Mouse (Mus musculus) stomach, embryonic 14.5 days (tissue): ENCODE measurements around the gene Klhl12. TPM values are rescaled to one million over a fixed set of nuclear protein-coding genes. Genes with fewer than 3 reads are reported as not detected.

Experiments
- ATAC-seq: fragments of 200-750 bp; cut with Nextera tagmentation; 2 replicates; pipeline ENCODE4 v1.8.0; 2017; ENCODE audit warnings: low read depth, moderate TSS enrichment; ENCODE audit not compliant: insufficient number of reproducible peaks, insufficient read depth, low FRiP score
- H3K27ac ChIP-seq: fragments of 300-500 bp; sonication (generic); 2 replicates; pipeline ENCODE4 v1.5.1; 2014; ENCODE audit warnings: mild to moderate bottlenecking, low read length, moderate library complexity, mixed read lengths
- H3K27me3 ChIP-seq: fragments of 300-500 bp; sonication (generic); 2 replicates; pipeline ENCODE4 v1.6.1; 2014; ENCODE audit warnings: low read length, control low read depth, mixed read lengths; ENCODE audit not compliant: control insufficient read depth, insufficient read depth
- H3K36me3 ChIP-seq: fragments of 300-500 bp; sonication (generic); 2 replicates; pipeline ENCODE4 v1.6.1; 2014; ENCODE audit warnings: mild to moderate bottlenecking, control low read depth, low read length, moderate library complexity, mixed read lengths; ENCODE audit not compliant: control insufficient read depth, insufficient read depth
- H3K4me1 ChIP-seq: fragments of 300-500 bp; sonication (generic); 2 replicates; pipeline ENCODE4 v1.6.1; 2014; ENCODE audit warnings: low read length, control low read depth, mixed read lengths; ENCODE audit not compliant: control insufficient read depth, insufficient read depth
- H3K4me2 ChIP-seq: fragments of 300-500 bp; sonication (generic); replicated peaks from 2 replicates; pipeline ENCODE4 v1.6.1; 2014; ENCODE audit warnings: low read depth, low read length, control low read depth
- H3K4me3 ChIP-seq: fragments of 300-500 bp; sonication (generic); 2 replicates; pipeline ENCODE4 v1.5.1; 2014; ENCODE audit warnings: low read depth, low read length, control low read depth
- H3K9ac ChIP-seq: fragments of 300-500 bp; sonication (generic); replicated peaks from 2 replicates; pipeline ENCODE4 v1.6.1; 2014; ENCODE audit warnings: low read depth, mild to moderate bottlenecking, control low read depth, low read length, moderate library complexity, mixed read lengths
- H3K9me3 ChIP-seq: fragments of 300-500 bp; sonication (generic); 2 replicates; pipeline ENCODE4 v1.6.1; 2016; ENCODE audit warnings: low read depth, low read length, control low read depth; ENCODE audit not compliant: control insufficient read depth
- WGBS: fragments of 180-500 bp; shearing (Covaris S2); extraction: QIAGEN DNeasy Blood & Tissue Kit; methylation state at CpG from one replicate; pipeline ENCODE4 v1.1.7; 2014; 5-methylcytosine and 5-hydroxymethylcytosine counted together
- polyA plus RNA-seq: library from polyadenylated mRNA; unstranded; fragments of >200 nt; fragmentation: Nextera tagmentation; extraction: Ambion mirVana; gene quantifications from 2 replicates; pipeline ENCODE4 v1.2.1, GENCODE M21; 2014

Klhl12 gene
- polyA plus RNA-seq = 20.3 and 23.1 TPM in 2 replicates

- Histone ChIP-seq H3K9me3 (no peaks in the 10 kb centered on the region), H3K36me3 (peaks cover 14% of the 10 kb centered on the region), H3K9ac (peak within 1 kb of the TSS; percentile 72), H3K4me3 (peak within 1 kb of the TSS; percentile 97), H3K27ac (peak within 1 kb of the TSS; percentile 72; the same call in 1 of the 2 replicates), H3K27me3 (no peaks in the 10 kb centered on the region), H3K4me2 (peak within 1 kb of the TSS; percentile 69), H3K4me1 (peaks cover 10% of the 10 kb centered on the region; the same call in 1 of the 2 replicates)
- ATAC-seq = peak; percentile 94
- under 1% methylated on average over 57 of the region's 61 CpGs for WGBS
Observed at GRCm38 (mm10) chr1:134454904-134455824, at the start of gene Klhl12. Gene Klhl12, plus strand, starts transcription at chr1:134455531.

- ATAC-seq = no peak
- H3K36me3 ChIP-seq = peaks cover 27% of the 10 kb centered on the region
- 18% methylated on average over 8 of the region's 8 CpGs for WGBS
Observed at GRCm38 (mm10) chr1:134406414-134406771, 48.9 kb upstream of the Klhl12 start.

GRCm38 (mm10) chr1:134408080-134408479, 47.3 kb upstream of the Klhl12 start:
- ATAC-seq = no peak
- peaks cover 27% of the 10 kb centered on the region for H3K36me3 ChIP-seq
- no peak overlapping the region for H3K9ac ChIP-seq
- H3K4me1 ChIP-seq = peaks cover 3% of the 10 kb centered on the region; the same call in 1 of the 2 replicates
- H3K27me3 ChIP-seq = no peaks in the 10 kb centered on the region
- no peaks in the 10 kb centered on the region for H3K9me3 ChIP-seq
- H3K27ac ChIP-seq = no peak overlapping the region
- no peak overlapping the region for H3K4me2 ChIP-seq
- WGBS = 83% methylated on average over 8 of the region's 8 CpGs
- H3K4me3 ChIP-seq = no peak overlapping the region

More at GRCm38 (mm10) chr1:134406414-134406771, 48.9 kb upstream of the Klhl12 start:
- peak overlapping the region; percentile 60 for H3K9ac ChIP-seq
- peak overlapping the region; percentile 63 for H3K4me2 ChIP-seq
- no peaks in the 10 kb centered on the region for H3K9me3 ChIP-seq
- no peaks in the 10 kb centered on the region for H3K27me3 ChIP-seq
- peak overlapping the region; percentile 79 for H3K4me3 ChIP-seq
- peak overlapping the region; percentile 53; the same call in 1 of the 2 replicates for H3K27ac ChIP-seq
- H3K4me1 ChIP-seq = peaks cover 3% of the 10 kb centered on the region; the same call in 1 of the 2 replicates

- peaks cover 27% of the 10 kb centered on the region for H3K36me3 ChIP-seq
- peaks cover 17% of the 10 kb centered on the region; the same call in 1 of the 2 replicates for H3K4me1 ChIP-seq
- H3K27me3 ChIP-seq = no peaks in the 10 kb centered on the region
- H3K4me2 ChIP-seq = no peak overlapping the region
- no peaks in the 10 kb centered on the region for H3K9me3 ChIP-seq
- no peak overlapping the region for H3K27ac ChIP-seq
- H3K4me3 ChIP-seq = no peak overlapping the region
- no peak overlapping the region for H3K9ac ChIP-seq
- no peak for ATAC-seq
- WGBS = 91% methylated on average over 9 of the region's 9 CpGs
Observed at GRCm38 (mm10) chr1:134411706-134412629, 43.4 kb upstream of the Klhl12 start.

DNA sequence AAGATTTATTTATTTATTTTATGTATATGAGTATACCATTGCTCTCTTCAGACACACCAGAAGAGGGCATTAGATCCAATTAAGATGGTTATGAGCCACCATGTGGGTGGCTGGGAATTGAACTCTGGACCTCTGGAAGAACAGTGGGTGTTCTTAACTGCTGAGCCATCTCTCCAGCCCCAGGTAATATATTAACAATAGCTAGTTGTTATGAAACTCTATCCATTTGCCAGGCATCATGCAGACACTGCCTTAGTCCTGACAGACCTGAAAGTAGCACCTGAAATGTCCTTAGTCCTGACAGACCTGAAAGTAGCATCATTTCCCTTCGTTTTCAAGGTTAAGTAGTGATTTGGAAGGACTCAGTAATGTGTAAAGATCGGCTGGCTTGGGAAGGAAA, 41.3 kb upstream of the Klhl12 start:
- Histone ChIP-seq H3K9me3 (no peaks in the 10 kb centered on the region), H3K4me2 (no peak overlapping the region), H3K9ac (no peak overlapping the region), H3K27me3 (no peaks in the 10 kb centered on the region), H3K4me3 (no peak overlapping the region), H3K27ac (peak overlapping the region; percentile 94; the same call in 1 of the 2 replicates), H3K4me1 (peaks cover 22% of the 10 kb centered on the region), H3K36me3 (peaks cover 22% of the 10 kb centered on the region)
- no peak for ATAC-seq
- WGBS = 30% methylated on average over 2 of the region's 2 CpGs

GRCm38 (mm10) chr1:134414501-134415167, 40.7 kb upstream of the Klhl12 start:
- Histone ChIP-seq H3K9ac (peak overlapping the region; percentile 33), H3K4me1 (peaks cover 22% of the 10 kb centered on the region), H3K36me3 (peaks cover 17% of the 10 kb centered on the region), H3K9me3 (no peaks in the 10 kb centered on the region), H3K4me3 (peak overlapping the region; percentile 82), H3K27ac (peak overlapping the region; percentile 94), H3K4me2 (peak overlapping the region; percentile 55), H3K27me3 (no peaks in the 10 kb centered on the region)
- 9% methylated on average over 11 of the region's 11 CpGs for WGBS
- ATAC-seq = peak; percentile 3; the same call in 1 of the 2 replicates

GRCm38 (mm10) chr1:134415168-134415831, 40.0 kb upstream of the Klhl12 start, which contains the start of gene Adipor1:
Gene Adipor1, plus strand, starts transcription at chr1:134415378.
- Histone ChIP-seq H3K4me2 (peak within 1 kb of the TSS; percentile 55), H3K4me1 (peaks cover 27% of the 10 kb centered on the region), H3K4me3 (peak within 1 kb of the TSS; percentile 82), H3K36me3 (peaks cover 11% of the 10 kb centered on the region), H3K27ac (peak within 1 kb of the TSS; percentile 94), H3K27me3 (no peaks in the 10 kb centered on the region), H3K9me3 (no peaks in the 10 kb centered on the region), H3K9ac (peak within 1 kb of the TSS; percentile 86)
- ATAC-seq = peak; percentile 100
- WGBS = under 1% methylated on average over 65 of the region's 77 CpGs
